Mouse (Mus musculus) spleen, postnatal 14 days (tissue): ENCODE data around the gene Rxra.

Experiments
- DNase-seq, 2 experiments: peaks; one replicate each; pipeline ENCODE4 v3.0.0; 2021 to 2022; ENCODE audit warnings: low spot score in 2 of 2

The Rxra gene

DNA sequence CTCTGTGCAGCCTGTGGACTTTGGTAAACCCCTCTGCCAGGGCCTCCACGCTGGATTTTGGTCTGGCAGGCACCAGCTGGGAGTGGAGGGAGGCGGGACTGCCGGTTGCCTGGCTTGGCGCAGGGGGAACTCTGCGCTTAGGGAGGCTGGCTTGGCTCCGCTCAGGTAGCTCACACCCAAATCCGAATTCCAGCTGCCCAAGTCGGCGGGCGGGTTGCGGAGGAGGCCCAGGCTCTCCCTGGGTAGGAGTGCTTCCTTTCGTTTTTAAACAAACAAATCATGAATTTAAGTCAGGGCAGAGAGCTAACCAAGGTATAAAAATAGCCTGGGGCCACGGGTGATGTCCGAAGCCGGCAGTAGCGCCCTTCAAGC, at the start of gene Rxra:
Gene Rxra (plus strand): TSS at position 335 of the 372 bp plus-strand sequence.
- DNase-seq, result no peak

- DNase-seq, result no peak
Observed at GRCm38 (mm10) chr2:27626604-27627003, 49.6 kb upstream of the Rxra start.

DNA sequence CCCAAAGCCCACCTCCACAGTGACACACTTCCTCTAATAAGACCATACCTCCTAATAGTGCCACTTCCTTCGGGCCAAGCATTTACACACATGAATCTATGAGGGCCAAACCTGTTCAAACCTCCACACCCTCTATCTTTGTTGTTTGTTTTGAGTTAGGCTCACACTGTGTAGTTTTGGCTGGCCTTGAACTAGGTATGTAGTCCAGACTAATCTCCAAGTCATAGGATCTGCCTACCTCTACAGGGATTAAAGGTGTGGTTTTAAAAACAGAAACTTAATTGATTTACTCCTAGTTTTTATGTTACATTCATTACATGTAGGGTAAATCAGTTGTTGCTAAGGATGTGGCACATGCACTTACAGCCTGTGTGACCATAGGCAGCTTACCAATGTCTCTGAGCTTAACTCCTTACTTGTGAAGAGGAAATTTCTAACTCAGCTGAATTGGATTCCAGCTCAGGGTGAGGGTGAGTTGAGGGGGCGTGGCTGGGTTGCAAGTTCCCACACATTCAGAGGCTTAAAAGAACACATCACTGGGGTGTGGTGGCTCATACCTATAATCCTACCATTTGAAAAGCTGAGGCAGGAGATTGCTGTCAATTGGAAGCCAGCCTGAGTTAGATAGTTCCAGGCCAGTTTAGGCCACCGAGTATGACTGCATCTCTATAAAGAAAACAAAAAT, 45.5 kb upstream of the Rxra start:
- no peak for DNase-seq

GRCm38 (mm10) chr2:27633471-27633870, 42.8 kb upstream of the Rxra start:
- no peak for DNase-seq

- DNase-seq, result no peak
Observed at GRCm38 (mm10) chr2:27634018-27634417, 42.2 kb upstream of the Rxra start.

DNA sequence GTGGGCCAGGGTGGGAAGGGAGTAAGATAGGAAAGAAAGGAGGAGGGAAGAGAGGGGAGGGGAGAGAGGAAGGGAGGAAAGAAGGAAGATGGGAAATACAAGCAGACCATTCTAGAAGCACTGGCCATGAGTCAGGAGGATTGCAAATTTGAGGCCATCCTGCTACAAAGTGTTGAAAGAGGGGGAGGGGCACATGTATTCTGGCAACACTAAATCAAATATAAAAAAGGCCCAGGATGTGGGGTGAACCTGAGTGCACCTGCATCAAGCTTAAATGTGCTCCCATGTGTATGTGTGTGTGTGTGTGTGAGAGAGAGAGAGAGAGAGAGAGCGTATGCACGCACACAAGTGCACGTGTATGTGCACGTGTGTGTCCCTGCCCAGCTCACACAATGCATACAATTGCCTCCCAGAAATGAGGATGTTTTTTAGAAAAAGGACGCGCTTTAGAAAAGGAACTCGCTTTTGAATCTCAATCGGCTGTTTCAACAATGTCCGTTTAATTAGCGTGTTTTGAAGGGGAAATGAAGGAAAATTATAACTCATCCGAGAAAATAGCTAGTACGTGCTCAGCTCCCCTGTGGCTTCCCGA, 41.0 kb upstream of the Rxra start:
- DNase-seq, result no peak

- no peak for DNase-seq
Observed at GRCm38 (mm10) chr2:27636796-27637195, 39.4 kb upstream of the Rxra start.

DNA sequence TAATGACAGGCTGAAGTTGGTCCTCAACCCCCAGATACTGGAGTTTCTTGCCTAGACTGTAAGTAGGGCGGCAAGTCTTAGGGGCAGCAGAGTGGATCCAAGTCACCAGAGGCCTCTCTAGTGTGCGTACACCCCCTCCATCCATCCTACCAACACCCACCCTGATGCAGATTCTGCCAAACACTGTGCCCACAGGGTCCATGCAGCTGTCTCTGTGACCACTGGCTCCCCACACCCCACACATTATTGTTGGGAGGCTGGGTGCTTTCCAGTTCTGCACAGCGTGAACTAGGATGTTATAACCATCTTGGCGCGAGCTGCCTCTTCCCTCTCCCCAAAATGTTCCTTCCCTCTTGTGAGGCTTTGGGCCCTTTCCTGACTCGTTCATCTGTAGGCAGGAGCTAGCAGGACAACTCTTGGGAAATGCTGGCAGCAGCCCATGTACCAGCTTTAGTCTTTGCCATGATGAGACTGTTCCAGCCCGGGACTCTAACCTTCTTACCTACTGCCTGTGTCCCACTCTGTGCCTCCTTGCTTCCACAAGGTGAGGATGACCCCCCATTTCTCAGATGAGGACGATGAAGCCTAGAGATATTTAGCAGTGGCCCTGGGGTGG, 38.9 kb upstream of the Rxra start:
- DNase-seq, result no peak

DNA sequence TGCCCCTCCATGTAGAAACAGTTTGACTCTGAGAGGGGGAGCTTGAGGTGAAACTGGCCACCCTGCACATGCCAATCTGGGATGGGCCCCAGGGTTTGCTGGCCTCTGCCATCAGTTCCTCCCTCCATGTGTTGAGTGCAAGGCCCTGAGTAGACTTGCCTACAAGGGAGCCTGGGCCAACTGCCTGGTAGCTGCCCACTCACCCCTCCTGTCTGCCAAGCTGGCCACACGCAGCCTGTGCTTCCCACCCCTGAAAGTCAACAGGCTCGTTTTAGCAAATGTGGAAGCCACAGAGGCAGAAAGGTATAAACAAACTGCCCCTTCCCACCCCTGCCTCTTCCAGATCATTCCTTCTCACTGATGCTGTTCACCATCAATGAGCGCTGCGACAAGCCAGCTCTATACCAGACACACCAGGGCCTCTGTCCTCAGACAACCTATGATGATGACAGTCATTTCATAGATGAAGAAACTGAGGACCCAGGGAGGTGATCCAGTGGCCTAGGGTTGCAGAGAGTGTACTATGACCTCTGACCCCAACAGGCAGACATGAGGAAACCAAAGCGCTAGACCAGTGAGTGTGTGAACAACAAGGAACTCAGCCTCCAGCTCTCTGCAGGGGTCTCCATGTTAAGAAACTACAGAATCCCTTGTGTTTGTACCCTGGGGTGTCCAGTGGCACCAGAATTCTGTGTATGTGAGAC, 36.5 kb upstream of the Rxra start:
- DNase-seq, result no peak

GRCm38 (mm10) chr2:27640900-27641479, 35.2 kb upstream of the Rxra start:
- no peak for DNase-seq

DNA sequence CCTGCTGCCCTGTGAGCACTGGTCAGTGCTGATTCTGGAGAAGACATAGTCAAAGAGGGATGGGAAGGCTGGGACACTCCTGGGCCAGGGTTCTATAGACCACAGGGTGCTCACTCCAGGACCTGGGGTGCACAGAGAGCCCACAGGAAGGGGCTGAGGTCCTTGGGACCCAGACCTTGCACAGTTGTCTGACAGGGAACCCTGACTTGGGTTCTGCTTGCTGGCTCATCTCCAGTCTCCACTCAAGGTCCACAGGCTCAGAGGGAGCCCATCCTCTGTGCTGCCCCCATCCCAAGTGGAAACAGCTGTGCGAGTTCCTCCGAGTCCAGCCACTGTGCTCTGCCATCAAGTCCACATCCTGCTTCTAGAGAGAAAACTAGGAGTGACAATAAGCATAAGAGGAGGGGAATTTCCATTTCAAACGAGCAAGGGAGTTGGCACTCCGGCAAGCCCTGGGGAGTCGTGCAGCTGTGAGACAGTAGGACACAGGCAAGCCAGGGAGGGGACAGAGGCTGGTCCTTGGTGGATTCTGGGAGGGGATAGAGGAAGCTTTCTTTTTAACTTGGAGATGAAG, 31.6 kb upstream of the Rxra start:
- no peak for DNase-seq

GRCm38 (mm10) chr2:27645471-27645870, 30.8 kb upstream of the Rxra start:
- no peak for DNase-seq

GRCm38 (mm10) chr2:27649862-27650661, 26.2 kb upstream of the Rxra start:
- no peak for DNase-seq

GRCm38 (mm10) chr2:27650991-27651390, 25.2 kb upstream of the Rxra start:
- DNase-seq, result no peak

DNA sequence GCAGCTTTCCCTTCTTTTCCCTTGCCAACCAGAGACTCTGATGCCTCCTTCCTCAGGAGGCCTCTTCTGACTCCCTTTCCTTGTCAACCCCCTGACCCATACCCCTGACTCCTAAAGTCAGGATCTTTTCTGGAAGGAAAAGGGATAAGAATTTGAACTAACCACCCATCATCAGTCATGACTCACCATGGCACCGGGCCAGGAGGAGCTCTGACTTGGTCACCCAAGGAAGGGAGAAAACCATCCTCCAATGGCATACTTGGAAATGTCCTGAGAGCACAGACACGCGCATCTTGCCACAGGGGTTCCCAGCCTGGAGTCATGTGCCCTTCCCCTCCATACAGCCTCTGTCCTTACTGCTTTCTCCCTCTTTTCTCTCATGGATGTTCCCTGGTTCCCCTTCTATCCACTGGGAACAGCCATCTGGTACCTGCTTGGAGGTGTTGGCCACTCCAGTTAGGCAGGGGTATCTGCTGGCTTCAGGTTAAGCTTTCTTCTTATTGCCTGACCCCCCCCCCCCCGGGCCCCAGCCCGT, 22.7 kb upstream of the Rxra start:
- DNase-seq, result no peak

DNA sequence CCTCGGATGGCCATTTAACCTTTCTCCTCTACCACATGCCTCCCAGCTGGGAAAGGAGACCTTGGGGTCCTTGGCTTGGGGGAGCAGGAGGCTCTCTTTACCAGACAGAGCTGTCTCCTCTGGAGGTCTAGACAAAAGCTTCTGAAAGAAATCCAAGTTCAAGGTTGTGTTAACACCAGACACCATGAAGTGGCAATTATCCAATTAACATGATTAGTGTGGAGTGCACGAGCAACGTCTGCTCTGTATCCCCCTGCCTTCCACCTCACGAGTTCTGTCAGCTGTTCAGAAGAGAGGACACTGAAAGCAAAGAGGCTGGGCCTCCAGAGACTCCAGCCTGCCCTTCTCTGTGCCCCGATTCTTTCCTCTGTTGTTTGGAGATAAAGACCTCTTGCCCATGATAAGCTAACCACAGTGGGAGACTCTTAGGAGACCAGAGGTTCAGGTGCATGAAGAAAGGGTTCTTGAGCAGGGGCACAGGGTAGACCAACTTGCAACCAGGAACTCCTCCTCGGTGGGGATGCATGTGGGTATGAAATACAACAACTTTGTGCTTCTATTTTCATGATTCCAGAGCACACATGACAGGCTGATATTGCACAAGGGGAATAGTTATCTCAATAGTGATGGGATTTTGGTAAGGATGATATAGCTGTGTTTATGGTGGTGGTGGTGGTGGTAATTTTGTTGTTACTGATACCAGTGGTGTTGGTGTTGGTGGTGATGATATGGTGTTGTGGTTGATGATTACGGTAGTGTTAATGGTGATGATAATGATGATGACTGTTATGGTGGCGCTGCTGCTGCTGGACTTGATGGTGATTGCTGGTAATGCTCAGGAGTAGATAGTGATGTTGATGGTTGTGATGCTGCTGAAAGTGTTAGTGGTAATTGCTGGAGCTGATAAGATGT, 21.7 kb upstream of the Rxra start:
- DNase-seq, result no peak

- no peak for DNase-seq
Observed at GRCm38 (mm10) chr2:27656576-27656975, 19.7 kb upstream of the Rxra start.

- DNase-seq, result no peak
Observed at GRCm38 (mm10) chr2:27665284-27665683, 11.0 kb upstream of the Rxra start.

- DNase-seq, result no peak
Observed at GRCm38 (mm10) chr2:27666719-27667118, 9.5 kb upstream of the Rxra start.

GRCm38 (mm10) chr2:27667677-27668076, 8.6 kb upstream of the Rxra start:
- no peak for DNase-seq
